Mouse (Mus musculus) erythroblast, embryonic 14.5 days (primary cell): ENCODE data around the gene Vps4b.

Experiments used
- GATA1 ChIP-seq: IDR thresholded peaks from 2 replicates; pipeline ENCODE4 v1.6.1; 2012; ENCODE audit warnings: low read length, inconsistent platforms, mixed read lengths
- TAL1 ChIP-seq: IDR thresholded peaks from 3 replicates; pipeline ENCODE4 v1.6.1; 2012; ENCODE audit warnings: low read length, inconsistent platforms, mixed read lengths

- TF ChIP-seq GATA1 = no peak
- no peak for TF ChIP-seq TAL1
Measured at GRCm38 (mm10) chr1:106764846-106765245, 31.7 kb downstream of the Vps4b start.
